8 mouse cellular contexts compared by ENCODE assay signal in the genomic region with DNA sequence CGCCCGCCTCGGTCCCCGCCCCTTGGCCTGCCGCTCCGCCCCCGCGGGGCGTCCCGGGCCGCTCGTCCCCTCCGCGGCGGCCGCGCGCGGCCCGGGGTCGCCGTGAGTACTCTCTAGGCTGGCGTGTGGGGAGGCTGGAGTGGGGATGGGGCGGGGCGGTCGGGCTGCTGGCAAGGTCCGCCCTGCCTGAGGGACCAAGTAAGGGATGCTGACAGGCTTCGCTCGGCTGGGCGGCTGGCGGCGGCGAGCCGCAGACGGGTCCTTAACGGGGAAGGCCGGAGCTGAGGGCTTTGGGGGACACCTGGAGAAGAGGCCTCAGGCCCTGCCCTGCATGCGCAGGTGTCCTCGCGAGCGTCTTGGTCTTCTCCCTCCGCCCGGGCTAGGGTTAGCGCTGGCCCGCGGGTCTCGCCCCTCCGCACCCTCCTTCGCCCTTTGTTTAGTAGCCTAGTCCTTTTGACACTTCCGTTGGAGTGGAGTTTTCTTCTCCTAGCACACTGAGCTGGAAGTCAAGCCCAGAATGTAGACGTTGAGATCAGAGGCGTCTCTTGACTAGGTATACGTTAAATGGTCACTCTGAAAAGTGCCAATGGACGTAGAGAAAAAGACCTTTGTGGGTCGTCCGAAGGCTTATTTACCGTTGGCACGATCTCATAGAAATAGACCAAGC. TPM values are rescaled to one million over a fixed set of nuclear protein-coding genes. Genes with fewer than 3 reads are reported as not detected.
DNase-seq lines count a peak whose midpoint lies in the region; ATAC-seq and TF ChIP-seq lines count a peak whose summit lies in the region.

No protein-coding gene starts in this region.

- TF ChIP-seq CTCF in kidney, postnatal 0 days (IDR thresholded peaks at IDR 0.05; ENCODE audit: low read depth): no peak

- peak overlapping the region; percentile 68 for H3K4me3 ChIP-seq in kidney, postnatal 0 days (replicated peaks; ENCODE audit: low read depth, low read length)
- H3K4me3 ChIP-seq in forebrain, embryonic 12.5 days (replicated peaks): peak overlapping the region; percentile 87
- H3K4me3 ChIP-seq in limb, embryonic 15.5 days: peak overlapping the region; percentile 96
- peak overlapping the region; percentile 88 for H3K4me3 ChIP-seq in neural tube, embryonic 15.5 days (replicated peaks)

- under 1% methylated on average over 57 of the region's 58 CpGs for WGBS in kidney, postnatal 0 days
- under 1% methylated on average over 56 of the region's 58 CpGs for WGBS in forebrain, embryonic 12.5 days
- WGBS in limb, embryonic 15.5 days: under 1% methylated on average over 51 of the region's 58 CpGs
- WGBS in neural tube, embryonic 15.5 days: under 1% methylated on average over 55 of the region's 58 CpGs

- no peaks in the 10 kb centered on the region for H3K9me3 ChIP-seq in kidney, postnatal 0 days (replicated peaks; ENCODE audit: low read length)
- no peaks in the 10 kb centered on the region for H3K9me3 ChIP-seq in forebrain, embryonic 12.5 days
- no peaks in the 10 kb centered on the region for H3K9me3 ChIP-seq in limb, embryonic 15.5 days
- H3K9me3 ChIP-seq in neural tube, embryonic 15.5 days (replicated peaks): no peaks in the 10 kb centered on the region

- DNase-seq in kidney, postnatal 0 days (ENCODE audit: low spot score): no peak
- no peak for DNase-seq in kidney, postnatal 10 days
- peak; percentile 44 for DNase-seq in adipocyte (ENCODE audit: low spot score)
- no peak for DNase-seq in yolk sac, embryonic 10.5 days (ENCODE audit: low spot score)
- DNase-seq in gastrocnemius, postnatal 4 days (ENCODE audit: low spot score in 2 of 2): no peak

- H3K4me2 ChIP-seq in kidney, postnatal 0 days (ENCODE audit: low read length): peak overlapping the region; percentile 60
- H3K4me2 ChIP-seq in forebrain, embryonic 12.5 days: peak overlapping the region; percentile 62
- H3K4me2 ChIP-seq in limb, embryonic 15.5 days: peak overlapping the region; percentile 59
- H3K4me2 ChIP-seq in neural tube, embryonic 15.5 days: peak overlapping the region; percentile 70

- H3K36me3 ChIP-seq in kidney, postnatal 0 days (ENCODE audit: insufficient read depth, low read length): no peaks in the 10 kb centered on the region
- peaks cover 3% of the 10 kb centered on the region for H3K36me3 ChIP-seq in forebrain, embryonic 12.5 days (replicated peaks)
- H3K36me3 ChIP-seq in limb, embryonic 15.5 days: peaks cover 6% of the 10 kb centered on the region
- peaks cover 4% of the 10 kb centered on the region for H3K36me3 ChIP-seq in neural tube, embryonic 15.5 days

- no peaks in the 10 kb centered on the region for H3K27me3 ChIP-seq in kidney, postnatal 0 days (ENCODE audit: insufficient read depth, low read length)
- H3K27me3 ChIP-seq in forebrain, embryonic 12.5 days: no peaks in the 10 kb centered on the region
- no peaks in the 10 kb centered on the region for H3K27me3 ChIP-seq in limb, embryonic 15.5 days
- no peaks in the 10 kb centered on the region for H3K27me3 ChIP-seq in neural tube, embryonic 15.5 days (replicated peaks)

- H3K4me1 ChIP-seq in kidney, postnatal 0 days (replicated peaks; ENCODE audit: insufficient read depth, low read length): 0 out of 2 replicates have a peak, but pooled peaks cover 3% of the 10 kb centered on the region
- peaks cover 28% of the 10 kb centered on the region for H3K4me1 ChIP-seq in forebrain, embryonic 12.5 days
- H3K4me1 ChIP-seq in limb, embryonic 15.5 days: peaks cover 13% of the 10 kb centered on the region
- peaks cover 30% of the 10 kb centered on the region for H3K4me1 ChIP-seq in neural tube, embryonic 15.5 days

- H3K27ac ChIP-seq in kidney, postnatal 0 days: peak overlapping the region; percentile 85
- peak overlapping the region; percentile 95 for H3K27ac ChIP-seq in forebrain, embryonic 12.5 days
- H3K27ac ChIP-seq in limb, embryonic 15.5 days: peak overlapping the region; percentile 94
- peak overlapping the region; percentile 91 for H3K27ac ChIP-seq in neural tube, embryonic 15.5 days (replicated peaks)

- H3K9ac ChIP-seq in kidney, postnatal 0 days (ENCODE audit: low read depth, low read length): peak overlapping the region; percentile 86
- H3K9ac ChIP-seq in forebrain, embryonic 12.5 days: peak overlapping the region; percentile 86
- H3K9ac ChIP-seq in limb, embryonic 15.5 days: peak overlapping the region; percentile 83
- peak overlapping the region; percentile 88 for H3K9ac ChIP-seq in neural tube, embryonic 15.5 days (replicated peaks)

- no peak for ATAC-seq in kidney, postnatal 0 days (replicated peaks; ENCODE audit: low FRiP score, low read depth)
- ATAC-seq in forebrain, embryonic 12.5 days (ENCODE audit: low FRiP score): no peak; the same call in 1 of the 2 replicates
- no peak; the same call in 1 of the 2 replicates for ATAC-seq in limb, embryonic 15.5 days (ENCODE audit: insufficient number of reproducible peaks, low FRiP score, low TSS enrichment, low read depth)
- peak; percentile 66; the same call in 1 of the 2 replicates for ATAC-seq in neural tube, embryonic 15.5 days (ENCODE audit: low FRiP score)

RNA-seq across cellular contexts. Expression of gene Parp6, which starts 0.4 kb away (rescaled TPM):
- polyA plus RNA-seq in kidney, postnatal 0 days (2015; fragmentation: Nextera tagmentation; extraction: Ambion mirVana): 15.7 and 16.1 TPM in 2 replicates
- 105 and 116 TPM in 2 replicates for polyA plus RNA-seq in forebrain, embryonic 12.5 days (2016; fragmentation: Nextera tagmentation; extraction: Ambion mirVana)
- 22.5 and 27.8 TPM in 2 replicates for polyA plus RNA-seq in limb, embryonic 15.5 days (2015; fragmentation: Nextera tagmentation; extraction: Ambion mirVana)
- 180 and 208 TPM in 2 replicates for polyA plus RNA-seq in neural tube, embryonic 15.5 days (2015; fragmentation: Nextera tagmentation; extraction: Ambion mirVana)
- 10 to 100 TPM; 22.2 to 24.0 TPM for total RNA-seq in gastrocnemius, postnatal 4 days (2021)

RNA-seq across cellular contexts. Expression of gene Pkm, which starts 38.7 kb away (rescaled TPM):
- polyA plus RNA-seq in kidney, postnatal 0 days (2015; fragmentation: Nextera tagmentation; extraction: Ambion mirVana): 647 and 692 TPM in 2 replicates
- 1,825 and 1,829 TPM in 2 replicates for polyA plus RNA-seq in forebrain, embryonic 12.5 days (2016; fragmentation: Nextera tagmentation; extraction: Ambion mirVana)
- 1,195 and 1,260 TPM in 2 replicates for polyA plus RNA-seq in limb, embryonic 15.5 days (2015; fragmentation: Nextera tagmentation; extraction: Ambion mirVana)
- polyA plus RNA-seq in neural tube, embryonic 15.5 days (2015; fragmentation: Nextera tagmentation; extraction: Ambion mirVana): 997 and 1,089 TPM in 2 replicates
- 1,000 to 10,000 TPM; 1,566 to 1,695 TPM for total RNA-seq in gastrocnemius, postnatal 4 days (2021)

RNA-seq across cellular contexts. Expression of gene Celf6, which starts 39.7 kb away (rescaled TPM):
- 0.05 and 0.14 TPM in 2 replicates for polyA plus RNA-seq in kidney, postnatal 0 days (2015; fragmentation: Nextera tagmentation; extraction: Ambion mirVana)
- polyA plus RNA-seq in forebrain, embryonic 12.5 days (2016; fragmentation: Nextera tagmentation; extraction: Ambion mirVana): 14.4 and 16.7 TPM in 2 replicates
- polyA plus RNA-seq in limb, embryonic 15.5 days (2015; fragmentation: Nextera tagmentation; extraction: Ambion mirVana): 0.09 and 0.10 TPM in 2 replicates
- polyA plus RNA-seq in neural tube, embryonic 15.5 days (2015; fragmentation: Nextera tagmentation; extraction: Ambion mirVana): 30.5 and 35.8 TPM in 2 replicates
- total RNA-seq in gastrocnemius, postnatal 4 days (2021): under 1 TPM in 1 of 2 experiments, not detected in 1; 0.15 TPM

Comparison
In these comparisons a context has a peak if more than half of its experiments do, and no peak if none do; other contexts are left out.
1. RNA of gene Celf6, which starts 39.7 kb away (polyA plus RNA-seq): 30.5 to 35.8 TPM in neural tube, embryonic 15.5 days and 14.4 to 16.7 TPM in forebrain, embryonic 12.5 days; 0.05 to 0.14 TPM in kidney, postnatal 0 days and 0.09 to 0.10 TPM in limb, embryonic 15.5 days; every median in the first group is over 10 times any median in the second.
2. Peak in every context shown above with its lines, with median percentiles within 50 percentile points of each other: H3K27ac ChIP-seq, H3K4me2 ChIP-seq, H3K4me3 ChIP-seq and H3K9ac ChIP-seq.